ENCODE assay signal across 18 mouse cellular contexts in genomic region chr12:112833527-112833926, GRCm38 (mm10). TPM values are rescaled to one million over a fixed set of nuclear protein-coding genes. Genes with fewer than 3 reads are reported as not detected.
DNase-seq lines count a peak whose midpoint lies in the region; ATAC-seq lines count a peak whose summit lies in the region.
"Had no signal": no experiment of that assay in that cellular context is flagged by ENCODE, and none has a peak within 500 bp of the region (broad histone marks: within the 10 kb centered on the region; RNA-seq: fewer than 3 reads in every experiment).

No protein-coding gene starts in this region.

- DNase-seq in heart, adult 11 months = peak; percentile 88
- DNase-seq in heart, postnatal 25 days (ENCODE audit: low spot score) = no peak
- peak; percentile 33 for DNase-seq in urinary bladder, postnatal 14 days (ENCODE audit: low spot score)
- DNase-seq in urinary bladder, postnatal 4 days (ENCODE audit: low spot score in 2 of 2) = no peak
- no peak for DNase-seq in adrenal gland, postnatal 4 days (ENCODE audit: low spot score in 2 of 2)
- DNase-seq: adrenal gland, postnatal 14 days; cerebellum, postnatal 10 days; heart, adult 2 months; heart, postnatal 14 days; kidney, adult 18-20 months; layer of hippocampus, postnatal 36 days had no signal

- peaks cover 39% of the 10 kb centered on the region for H3K4me1 ChIP-seq in liver, embryonic 15.5 days (replicated peaks)
- H3K4me1 ChIP-seq in forebrain, embryonic 15.5 days = peaks cover 15% of the 10 kb centered on the region

- H3K4me3 ChIP-seq in liver, embryonic 15.5 days (replicated peaks) = no peak overlapping the region
- no peak overlapping the region for H3K4me3 ChIP-seq in forebrain, embryonic 15.5 days
- H3K4me3 ChIP-seq: heart, adult 2 months; limb, embryonic 10.5 days; midbrain, embryonic 12.5 days had no signal

- no peak for ATAC-seq in liver, embryonic 15.5 days (ENCODE audit: insufficient read depth)
- peak; percentile 49 for ATAC-seq in megakaryocyte progenitor cell, adult 5-6 weeks (replicated peaks; ENCODE audit: poor library complexity)
- ATAC-seq in forebrain, embryonic 15.5 days (replicated peaks) = no peak
- ATAC-seq: hindbrain, postnatal 0 days had no signal

- peak overlapping the region; percentile 23 for H3K4me2 ChIP-seq in liver, embryonic 15.5 days
- H3K4me2 ChIP-seq in forebrain, embryonic 15.5 days (replicated peaks) = no peak overlapping the region
- H3K4me2 ChIP-seq: midbrain, embryonic 12.5 days had no signal

- H3K36me3 ChIP-seq in liver, embryonic 15.5 days (replicated peaks) = 0 out of 2 replicates have a peak, but pooled peaks cover 3% of the 10 kb centered on the region
- peaks cover 3% of the 10 kb centered on the region for H3K36me3 ChIP-seq in forebrain, embryonic 15.5 days

- peak overlapping the region; percentile 41 for H3K27ac ChIP-seq in liver, embryonic 15.5 days (replicated peaks)
- H3K27ac ChIP-seq in forebrain, embryonic 15.5 days (replicated peaks) = no peak overlapping the region
- H3K27ac ChIP-seq: heart, adult 2 months; hindbrain, postnatal 0 days; limb, embryonic 10.5 days; midbrain, embryonic 12.5 days had no signal

- no peak overlapping the region for H3K9ac ChIP-seq in liver, embryonic 15.5 days
- H3K9ac ChIP-seq in forebrain, embryonic 15.5 days (replicated peaks) = no peak overlapping the region
- H3K9ac ChIP-seq: midbrain, embryonic 12.5 days had no signal

- H3K27me3 ChIP-seq in liver, embryonic 15.5 days = no peaks in the 10 kb centered on the region
- H3K27me3 ChIP-seq in forebrain, embryonic 15.5 days = no peaks in the 10 kb centered on the region
- H3K27me3 ChIP-seq: midbrain, embryonic 12.5 days had no signal

- intact Hi-C loops in heart, postnatal 25 days (cut with DNase I) = no loop called here

- WGBS in liver, embryonic 15.5 days (ENCODE audit: insufficient replicate concordance) = 12% methylated on average over 6 of the region's 6 CpGs
- WGBS in forebrain, embryonic 15.5 days = 91% methylated on average over 6 of the region's 6 CpGs

- no peaks in the 10 kb centered on the region for H3K9me3 ChIP-seq in liver, embryonic 15.5 days (replicated peaks)
- H3K9me3 ChIP-seq in forebrain, embryonic 15.5 days = no peaks in the 10 kb centered on the region
- H3K9me3 ChIP-seq: limb, embryonic 10.5 days; midbrain, embryonic 12.5 days had no signal

RNA-seq across cellular contexts. Expression of gene Cdca4, which starts 4.3 kb away (rescaled TPM):
- 1 to 10 TPM; 6.4 to 7.6 TPM for total RNA-seq in heart, postnatal 25 days (2021)
- polyA plus RNA-seq in liver, embryonic 15.5 days (2015; fragmentation: Nextera tagmentation; extraction: Ambion mirVana) = 62.9 and 67.0 TPM in 2 replicates
- 64.3 and 68.9 TPM in 2 replicates for total RNA-seq in megakaryocyte progenitor cell, adult 5-6 weeks (2015)
- 56.8 and 63.6 TPM in 2 replicates for total RNA-seq in megakaryocyte progenitor cell, adult 5-6 weeks (2017)
- 10 to 100 TPM; 31.1 to 32.5 TPM for total RNA-seq in adrenal gland, postnatal 4 days (2021)
- polyA plus RNA-seq in forebrain, embryonic 15.5 days (2015; fragmentation: Nextera tagmentation; extraction: Ambion mirVana) = 81.3 and 82.0 TPM in 2 replicates

RNA-seq across cellular contexts. Expression of gene Clba1, which starts 24.8 kb away (rescaled TPM):
- 1 to 10 TPM; 1.5 to 1.9 TPM for total RNA-seq in heart, postnatal 25 days (2021)
- 0.43 and 0.61 TPM in 2 replicates for polyA plus RNA-seq in liver, embryonic 15.5 days (2015; fragmentation: Nextera tagmentation; extraction: Ambion mirVana)
- 0.39 and 0.52 TPM in 2 replicates for total RNA-seq in megakaryocyte progenitor cell, adult 5-6 weeks (2015)
- 0.87 and 1.0 TPM in 2 replicates for total RNA-seq in megakaryocyte progenitor cell, adult 5-6 weeks (2017)
- total RNA-seq in adrenal gland, postnatal 4 days (2021) = 1 to 10 TPM; 8.2 to 10.0 TPM
- 16.9 and 18.5 TPM in 2 replicates for polyA plus RNA-seq in forebrain, embryonic 15.5 days (2015; fragmentation: Nextera tagmentation; extraction: Ambion mirVana)

RNA-seq across cellular contexts. Expression of gene Ahnak2, which starts 31.1 kb away (rescaled TPM):
- 10 to 100 TPM; 15.3 to 16.5 TPM for total RNA-seq in heart, postnatal 25 days (2021)
- 0.18 and 0.23 TPM in 2 replicates for polyA plus RNA-seq in liver, embryonic 15.5 days (2015; fragmentation: Nextera tagmentation; extraction: Ambion mirVana)
- not detected in 2 replicates for total RNA-seq in megakaryocyte progenitor cell, adult 5-6 weeks (2015)
- total RNA-seq in megakaryocyte progenitor cell, adult 5-6 weeks (2017) = not detected in 2 replicates
- total RNA-seq in adrenal gland, postnatal 4 days (2021) = 10 to 100 TPM in 1 of 2 experiments, 1 to 10 TPM in 1; 9.8 to 12.0 TPM
- polyA plus RNA-seq in forebrain, embryonic 15.5 days (2015; fragmentation: Nextera tagmentation; extraction: Ambion mirVana) = 0.92 and 1.1 TPM in 2 replicates

RNA-seq across cellular contexts. Expression of gene Gpr132, which starts 34.5 kb away (rescaled TPM):
- under 1 TPM in 1 of 2 experiments, not detected in 1; 0.23 TPM for total RNA-seq in heart, postnatal 25 days (2021)
- polyA plus RNA-seq in liver, embryonic 15.5 days (2015; fragmentation: Nextera tagmentation; extraction: Ambion mirVana) = 0.26 and 0.32 TPM in 2 replicates
- 11.4 and 14.1 TPM in 2 replicates for total RNA-seq in megakaryocyte progenitor cell, adult 5-6 weeks (2015)
- 5.7 and 6.1 TPM in 2 replicates for total RNA-seq in megakaryocyte progenitor cell, adult 5-6 weeks (2017)
- under 1 TPM; 0.20 to 0.39 TPM for total RNA-seq in adrenal gland, postnatal 4 days (2021)
- not detected in 2 replicates for polyA plus RNA-seq in forebrain, embryonic 15.5 days (2015; fragmentation: Nextera tagmentation; extraction: Ambion mirVana)
- total RNA-seq: layer of hippocampus, postnatal 36 days had no signal
- polyA plus RNA-seq: forebrain, embryonic 11.5 days; limb, embryonic 10.5 days; midbrain, embryonic 12.5 days had no signal

Comparison
In these comparisons a context has a peak if more than half of its experiments do, and no peak if none do; other contexts are left out.
1. DNase-seq: peak in heart, adult 11 months (single experiment) and urinary bladder, postnatal 14 days (single experiment); none in heart, postnatal 25 days (single experiment), urinary bladder, postnatal 4 days (0 of 2) and adrenal gland, postnatal 4 days (0 of 2).
2. RNA of gene Ahnak2, which starts 31.1 kb away (total RNA-seq): 15.3 to 16.5 TPM in heart, postnatal 25 days and 9.8 to 12.0 TPM in adrenal gland, postnatal 4 days; not detected in megakaryocyte progenitor cell, adult 5-6 weeks; every median in the first group is over 10 times any median in the second.